Mouse (Mus musculus) lung, adult 2 months (tissue): Measurements from ENCODE around the gene Hsd3b7.

ENCODE experiments used
- CTCF ChIP-seq: fragments of 200-500 bp; IDR thresholded peaks from 2 replicates; pipeline ENCODE4 v1.5.1; 2011; ENCODE audit warnings: mild to moderate bottlenecking, low read length, control low read depth; ENCODE audit not compliant: insufficient read depth
- POLR2A ChIP-seq: fragments of 200-500 bp; IDR thresholded peaks from 2 replicates; pipeline ENCODE4 v1.6.1; 2011; ENCODE audit warnings: low read depth, mild to moderate bottlenecking, control low read depth, low read length, borderline replicate concordance; ENCODE audit errors: extremely low read depth

- no peak for TF ChIP-seq POLR2A
- TF ChIP-seq CTCF = no peak
These were observed 50.5 kb downstream of the Hsd3b7 start for GRCm38 (mm10) chr7:127850906-127851305.
